Mouse (Mus musculus) forebrain, embryonic 11.5 days (tissue): ENCODE measurements at regions not wholly inside any gene's neighbourhood (a gene's known extent, or its start where the extent isn't known, plus 50 kb on each side); places are given as distances from the start of the nearest gene placed in this dataset.
"Not testable (repeated sequence)": the region's sequence is repeated elsewhere in the genome, so short reads cannot be mapped to it uniquely, and the experiment has no call there.

Experiments
- ATAC-seq: fragments of 200-750 bp; cut with Nextera tagmentation; replicated peaks from 2 replicates; pipeline ENCODE4 v1.8.0; 2017; ENCODE audit warnings: moderate TSS enrichment; ENCODE audit not compliant: low FRiP score
- DNase-seq: peaks from one replicate; pipeline ENCODE4 v3.0.0-alpha.2; 2017; ENCODE audit warnings: low spot score
- H3K27ac ChIP-seq: fragments of 300-500 bp; sonication (generic); 2 replicates; pipeline ENCODE4 v1.5.1; 2014; ENCODE audit warnings: low read depth, low read length
- H3K27me3 ChIP-seq: fragments of 300-500 bp; sonication (generic); 2 replicates; pipeline ENCODE4 v1.6.1; 2014; ENCODE audit warnings: mild to moderate bottlenecking, low read length, mixed read lengths; ENCODE audit not compliant: control insufficient read depth, insufficient read depth
- H3K36me3 ChIP-seq: fragments of 300-500 bp; sonication (generic); 2 replicates; pipeline ENCODE4 v1.6.1; 2014; ENCODE audit warnings: mild to moderate bottlenecking, low read length, moderate library complexity, mixed read lengths; ENCODE audit not compliant: control insufficient read depth, insufficient read depth
- H3K4me1 ChIP-seq: fragments of 300-500 bp; sonication (generic); replicated peaks from 2 replicates; pipeline ENCODE4 v1.6.1; 2014; ENCODE audit warnings: low read length, mixed read lengths; ENCODE audit not compliant: control insufficient read depth, insufficient read depth
- H3K4me2 ChIP-seq: fragments of 300-500 bp; sonication (generic); 2 replicates; pipeline ENCODE4 v1.6.1; 2014; ENCODE audit warnings: low read depth, mild to moderate bottlenecking, low read length, moderate library complexity, mixed read lengths; ENCODE audit not compliant: severe bottlenecking
- H3K4me3 ChIP-seq: fragments of 300-500 bp; sonication (generic); 2 replicates; pipeline ENCODE4 v1.5.1; 2014; ENCODE audit warnings: low read depth, low read length
- H3K9ac ChIP-seq: fragments of 300-500 bp; sonication (generic); 2 replicates; pipeline ENCODE4 v1.6.1; 2014; ENCODE audit warnings: low read length
- H3K9me3 ChIP-seq: fragments of 300-500 bp; sonication (generic); 2 replicates; pipeline ENCODE4 v1.6.1; 2016; ENCODE audit warnings: low read length, mixed read lengths; ENCODE audit not compliant: control insufficient read depth
- WGBS: fragments of 180-500 bp; shearing (Covaris S2); extraction: QIAGEN DNeasy Blood & Tissue Kit; methylation state at CpG from one replicate; pipeline ENCODE4 v1.1.7; 2014; 5-methylcytosine and 5-hydroxymethylcytosine counted together

GRCm38 (mm10) chr9:5634461-5634953 is 289.3 kb downstream of the Casp12 start:
- Histone ChIP-seq H3K4me3 (no peak overlapping the region), H3K9ac (no peak overlapping the region), H3K9me3 (no peaks in the 10 kb centered on the region), H3K36me3 (no peaks in the 10 kb centered on the region), H3K4me2 (no peak overlapping the region), H3K27ac (no peak overlapping the region), H3K4me1 (no peaks in the 10 kb centered on the region), H3K27me3 (no peaks in the 10 kb centered on the region)
- DNase-seq, result no peak
- WGBS, result 70% methylated on average over 3 of the region's 3 CpGs
- no peak for ATAC-seq

- Histone ChIP-seq H3K27ac (no peak overlapping the region), H3K4me1 (no peaks in the 10 kb centered on the region), H3K4me2 (no peak overlapping the region), H3K4me3 (no peak overlapping the region), H3K9me3 (no peaks in the 10 kb centered on the region), H3K9ac (no peak overlapping the region), H3K36me3 (no peaks in the 10 kb centered on the region), H3K27me3 (no peaks in the 10 kb centered on the region)
- peak; percentile 66 for ATAC-seq
- DNase-seq, result no peak
- 21% methylated on average over 1 of the region's 1 CpGs for WGBS
These were observed 289.7 kb downstream of the Casp12 start for GRCm38 (mm10) chr9:5634969-5635368.

GRCm38 (mm10) chr9:5663886-5664285 is 318.7 kb downstream of the Casp12 start:
- whole genome bisulfite sequencing, result 86% methylated on average over 7 of the region's 7 CpGs
- no peaks in the 10 kb centered on the region for H3K36me3 ChIP-seq
- no peak overlapping the region for H3K27ac ChIP-seq
- no peaks in the 10 kb centered on the region for H3K27me3 ChIP-seq
- no peak overlapping the region for H3K4me3 ChIP-seq
- H3K4me2 ChIP-seq, result no peak overlapping the region
- no peaks in the 10 kb centered on the region for H3K4me1 ChIP-seq
- no peak for DNase-seq
- H3K9ac ChIP-seq, result no peak overlapping the region
- ATAC-seq, result no peak
- no peaks in the 10 kb centered on the region for H3K9me3 ChIP-seq

- DNase-seq (no peak), ATAC-seq (no peak)
- H3K9ac ChIP-seq, result no peak overlapping the region
- H3K27me3 ChIP-seq, result no peaks in the 10 kb centered on the region
- H3K9me3 ChIP-seq, result no peaks in the 10 kb centered on the region
- no peak overlapping the region for H3K4me3 ChIP-seq
- no peak overlapping the region for H3K4me2 ChIP-seq
- H3K27ac ChIP-seq, result no peak overlapping the region
- no peaks in the 10 kb centered on the region for H3K4me1 ChIP-seq
- no peaks in the 10 kb centered on the region for H3K36me3 ChIP-seq
- WGBS, result 93% methylated on average over 4 of the region's 4 CpGs
These were observed 328.3 kb downstream of the Casp12 start for GRCm38 (mm10) chr9:5673551-5673950.

- Histone ChIP-seq H3K27ac (no peak overlapping the region), H3K27me3 (no peaks in the 10 kb centered on the region), H3K9ac (no peak overlapping the region), H3K4me1 (no peaks in the 10 kb centered on the region), H3K4me3 (no peak overlapping the region), H3K36me3 (no peaks in the 10 kb centered on the region), H3K9me3 (no peaks in the 10 kb centered on the region), H3K4me2 (no peak overlapping the region)
- no peak for DNase-seq
- WGBS, result 87% methylated on average over 3 of the region's 3 CpGs
- no peak for ATAC-seq
These were observed 363.3 kb downstream of the Casp12 start for GRCm38 (mm10) chr9:5708482-5708881.

- H3K9ac ChIP-seq, result no peak overlapping the region
- no peaks in the 10 kb centered on the region for H3K27me3 ChIP-seq
- no peak overlapping the region for H3K4me2 ChIP-seq
- no peak for DNase-seq
- H3K27ac ChIP-seq, result no peak overlapping the region
- WGBS, result 87% methylated on average over 2 of the region's 2 CpGs
- no peaks in the 10 kb centered on the region for H3K36me3 ChIP-seq
- no peak overlapping the region for H3K4me3 ChIP-seq
- H3K4me1 ChIP-seq, result no peaks in the 10 kb centered on the region
- H3K9me3 ChIP-seq, result no peaks in the 10 kb centered on the region
- no peak for ATAC-seq
These were observed 364.2 kb downstream of the Casp12 start for GRCm38 (mm10) chr9:5709480-5709879.

- not testable (repeated sequence) for H3K9ac ChIP-seq, H3K4me2 ChIP-seq, ATAC-seq, H3K36me3 ChIP-seq, H3K4me1 ChIP-seq, H3K9me3 ChIP-seq, H3K27ac ChIP-seq, DNase-seq, H3K4me3 ChIP-seq, H3K27me3 ChIP-seq
- 89% methylated on average over 2 of the region's 2 CpGs for WGBS
These were observed 373.4 kb downstream of the Casp12 start for GRCm38 (mm10) chr9:5718585-5718984.

- Histone ChIP-seq H3K27me3 (no peaks in the 10 kb centered on the region), H3K36me3 (no peaks in the 10 kb centered on the region), H3K9me3 (no peaks in the 10 kb centered on the region), H3K4me2 (no peak overlapping the region), H3K4me3 (no peak overlapping the region), H3K27ac (no peak overlapping the region), H3K9ac (no peak overlapping the region), H3K4me1 (no peaks in the 10 kb centered on the region)
- no peak for DNase-seq
- no peak for ATAC-seq
These were observed 383.6 kb downstream of the Casp12 start for GRCm38 (mm10) chr9:5728843-5729242.

GRCm38 (mm10) chr9:5752686-5753301 is 407.6 kb downstream of the Casp12 start:
- ATAC-seq (peak; percentile 85), DNase-seq (no peak)
- Histone ChIP-seq H3K27ac (0 out of 2 replicates have a peak overlapping the region, but pooled peaks have one; percentile 53), H3K4me1 (no peaks in the 10 kb centered on the region), H3K27me3 (no peaks in the 10 kb centered on the region), H3K4me3 (no peak overlapping the region), H3K9ac (no peak overlapping the region), H3K36me3 (no peaks in the 10 kb centered on the region), H3K9me3 (no peaks in the 10 kb centered on the region), H3K4me2 (no peak overlapping the region)
